Mouse (Mus musculus) left cerebral cortex, adult 2 months (tissue): ENCODE results near the gene Chchd5. TPM values are rescaled to one million over a fixed set of nuclear protein-coding genes. Genes with fewer than 3 reads are reported as not detected.

Experiments used
- DNase-seq, 2 experiments: peaks; one replicate each; pipeline ENCODE4 v3.0.0; 2021 to 2022; ENCODE audit warnings: low spot score in 2 of 2, mixed read lengths in 1 of 2; ENCODE audit errors: extremely low spot score in 1 of 2
- H3K27ac ChIP-seq: fragments of 200-600 bp; 2 replicates; pipeline ENCODE4 v1.8.1; 2022
- H3K4me3 ChIP-seq: fragments of 200-600 bp; 2 replicates; pipeline ENCODE4 v1.8.1; 2022
- CTCF ChIP-seq: fragments of 200-600 bp; IDR thresholded peaks from 2 replicates; pipeline ENCODE4 v1.8.1; 2022; ENCODE audit warnings: antibody characterized with exemption, mild to moderate bottlenecking, moderate library complexity
- intact Hi-C: fragments of 180-260 bp; cut with DNase I; formaldehyde crosslinking; loops from one replicate; pipeline ENCODE4 v1.15.1; 2025
- total RNA-seq, 2 experiments: library from RNA; stranded (reverse); gene quantifications; 2 replicates each; pipeline ENCODE4 v1.2.3; 2021

Gene Chchd5
- total RNA-seq, 2 experiments from 2014 or later, result 10.2 to 12.2 TPM

DNA sequence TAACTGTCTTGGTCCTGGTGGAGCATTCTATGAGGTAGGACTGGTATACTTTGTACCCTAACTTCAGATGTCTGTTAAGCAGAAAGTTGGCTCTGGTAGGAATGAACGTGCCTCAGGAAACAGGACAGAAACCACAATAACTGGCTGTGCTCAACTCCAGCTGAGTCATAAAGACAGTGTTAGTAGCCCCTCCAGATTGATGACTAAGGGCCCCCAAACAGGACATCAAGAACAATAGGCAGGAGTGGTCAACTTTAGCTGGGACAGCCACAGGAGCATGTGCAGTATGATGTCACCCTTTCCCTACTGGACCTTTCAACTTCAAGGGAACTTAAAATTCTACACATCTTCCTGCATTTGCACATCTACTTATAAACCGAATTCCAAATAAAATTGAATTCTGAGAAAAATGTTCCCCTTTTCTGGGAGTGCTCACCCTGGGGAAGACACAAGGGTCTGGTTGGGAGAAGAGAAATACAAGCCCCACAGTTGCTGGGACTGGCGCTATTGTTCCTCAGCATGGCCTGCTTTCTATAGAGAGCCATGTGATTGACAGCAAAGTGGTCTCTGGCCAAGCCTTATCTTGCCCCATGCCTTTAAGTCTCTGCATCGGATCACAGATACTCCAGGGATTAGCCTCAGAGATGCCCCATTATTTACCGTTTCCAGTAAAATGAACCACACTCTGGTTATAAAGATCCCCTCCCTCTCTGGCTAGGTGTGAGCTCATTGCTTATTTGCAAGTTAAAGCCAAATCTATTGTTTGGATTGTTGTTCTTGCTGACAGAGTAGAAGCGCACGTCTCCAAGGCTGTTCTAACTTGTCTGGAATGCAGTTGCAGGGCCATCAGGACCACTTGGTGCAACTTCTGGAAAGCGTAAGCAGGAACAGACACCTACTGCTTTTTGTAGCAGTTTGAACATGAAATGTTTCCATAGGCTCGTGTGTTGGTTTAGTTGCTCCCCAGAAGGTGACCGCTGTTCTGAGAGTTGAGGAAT lies 37.3 kb downstream of the Chchd5 start:
- TF ChIP-seq CTCF, result no peak
- no peak overlapping the region for H3K4me3 ChIP-seq
- DNase-seq, result no peak
- intact Hi-C loops, result no loop called here
- no peak overlapping the region for H3K27ac ChIP-seq

DNA sequence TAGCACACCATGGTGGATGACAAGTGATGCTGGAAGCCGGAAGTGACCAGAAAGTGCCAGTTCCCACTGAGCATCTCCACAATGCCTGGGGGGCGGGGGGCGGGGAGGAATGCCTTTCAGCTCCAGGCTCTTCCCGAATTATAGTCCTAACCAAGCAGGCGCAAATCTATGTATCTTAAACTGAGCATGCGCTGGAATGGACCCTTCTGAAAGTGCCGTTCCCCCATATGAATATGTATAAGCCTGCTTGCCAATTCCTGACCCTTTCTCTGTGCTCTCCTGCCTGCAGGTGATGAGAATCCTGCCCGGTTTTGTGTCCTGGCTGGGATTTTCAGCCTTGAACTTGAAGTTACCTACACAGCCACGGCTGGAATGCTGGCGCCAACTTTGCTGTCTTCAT lies 43.9 kb downstream of the Chchd5 start:
- DNase-seq, result no peak

DNA sequence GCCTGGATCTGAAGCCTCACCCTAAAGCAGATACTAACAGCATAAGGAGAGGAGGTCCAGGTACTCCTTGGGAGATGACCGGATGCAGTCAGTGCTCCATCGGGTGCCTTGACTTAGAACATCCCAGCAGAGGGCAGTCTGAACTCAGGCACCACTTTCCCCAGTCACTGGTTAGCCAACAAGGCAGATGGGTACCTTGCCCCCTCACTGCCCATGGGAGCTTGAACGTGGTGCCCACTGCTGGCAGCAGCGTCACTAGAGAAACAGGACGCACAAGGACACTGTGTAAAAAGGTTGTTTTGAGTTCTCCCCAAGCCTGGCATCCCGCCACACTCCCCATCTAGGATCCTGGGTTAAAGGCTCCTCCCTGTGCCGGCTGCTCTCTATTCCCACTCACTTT lies 45.0 kb downstream of the Chchd5 start:
- Histone ChIP-seq H3K4me3 (peak overlapping the region; percentile 13; the same call in 1 of the 2 replicates), H3K27ac (no peak overlapping the region)
- TF ChIP-seq CTCF, result peak; percentile 68
- intact Hi-C loops, result loop anchor here (1.0 to 2.0 kb wide), 2 partner anchors 85 to 260 kb away; no protein-coding TSS in a partner anchor
- DNase-seq, result peak; percentile 46 to 59

More for the DNA sequence above, 43.9 kb downstream of the Chchd5 start:
- intact Hi-C loops, result no loop called here
- TF ChIP-seq CTCF, result no peak
- H3K4me3 ChIP-seq, result no peak overlapping the region
- no peak overlapping the region for H3K27ac ChIP-seq

DNA sequence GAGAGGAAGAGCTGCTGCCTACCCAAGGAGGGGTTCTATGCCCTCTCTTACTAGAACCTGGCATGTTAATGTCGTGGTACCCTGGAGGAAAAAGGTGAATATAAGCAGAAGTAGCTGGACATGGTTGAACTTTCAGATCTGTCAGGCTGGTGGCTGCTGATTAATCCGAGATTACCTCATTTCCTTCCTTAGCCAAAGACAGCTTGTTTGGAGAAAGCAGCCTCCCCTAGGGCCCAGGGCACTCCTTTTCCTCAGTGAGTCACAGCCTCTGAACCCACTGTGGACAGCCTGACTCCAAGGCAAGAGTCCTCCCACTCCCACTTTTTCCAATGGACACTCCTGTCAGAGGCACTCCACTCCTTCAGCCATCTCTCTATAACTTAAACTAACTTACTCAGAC lies 46.1 kb downstream of the Chchd5 start:
- no peak for DNase-seq
- Histone ChIP-seq H3K27ac (no peak overlapping the region), H3K4me3 (no peak overlapping the region)
- no peak for TF ChIP-seq CTCF
- intact Hi-C loops, result loop anchor here (2.0 kb wide), 1 partner anchor 259 kb away; no protein-coding TSS in a partner anchor

DNA sequence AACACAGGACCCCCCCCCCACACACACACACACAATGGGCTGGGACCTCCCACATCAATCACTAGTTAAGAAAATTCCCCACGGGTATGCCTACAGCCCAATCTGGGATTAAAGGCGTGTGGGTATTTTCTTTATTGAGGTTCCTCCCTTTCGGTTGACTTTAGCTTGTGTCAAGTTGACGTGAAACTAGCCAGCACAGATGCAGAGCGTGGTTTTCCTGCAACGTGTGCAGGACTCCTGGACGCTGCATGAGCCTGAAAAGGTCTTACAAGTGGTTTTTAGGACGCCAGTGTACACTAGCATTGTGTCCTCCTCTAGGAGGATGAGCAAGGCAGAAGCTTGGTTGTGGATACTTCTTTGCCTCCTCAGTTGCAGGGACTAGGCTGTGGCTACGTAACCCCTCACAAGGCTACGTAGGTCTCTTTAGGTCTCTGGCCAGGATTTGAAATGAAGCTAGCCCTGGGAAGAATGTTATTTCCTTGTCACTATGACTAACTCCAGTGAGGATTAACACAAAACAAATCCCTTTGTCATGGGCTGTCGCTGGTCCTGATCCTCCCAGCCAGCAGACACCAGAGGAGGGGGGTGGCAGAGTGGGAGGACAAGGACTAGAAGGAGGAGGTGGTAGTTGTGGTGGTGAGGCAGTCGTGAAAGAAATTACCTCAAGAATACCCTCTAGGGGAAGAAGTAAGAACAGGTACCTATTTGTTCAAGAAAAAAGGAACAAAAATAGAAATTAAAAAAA lies 47.3 kb downstream of the Chchd5 start:
- no peak overlapping the region for H3K4me3 ChIP-seq
- TF ChIP-seq CTCF, result no peak
- H3K27ac ChIP-seq, result no peak overlapping the region
- intact Hi-C loops, result no loop called here
- DNase-seq, result no peak

DNA sequence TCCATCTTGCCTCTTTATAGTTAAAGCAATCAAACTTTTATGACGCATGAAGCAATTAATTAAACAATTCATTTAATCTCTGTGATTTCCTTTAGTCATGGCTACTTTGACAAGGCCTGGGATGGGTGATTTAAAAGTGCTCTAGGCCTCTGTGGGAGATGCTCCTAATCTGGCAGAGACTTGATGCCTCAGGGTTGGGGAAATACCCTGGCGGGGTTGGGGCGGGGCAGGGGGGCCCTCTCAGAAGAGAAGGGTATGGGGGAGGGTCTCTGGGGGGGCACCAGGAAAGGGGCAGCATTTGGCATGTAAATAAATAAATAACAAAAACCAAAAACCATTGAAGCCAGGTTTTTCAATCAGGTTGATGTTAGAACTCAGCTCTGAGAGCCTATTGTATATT lies 48.2 kb downstream of the Chchd5 start:
- no peak overlapping the region for H3K27ac ChIP-seq
- TF ChIP-seq CTCF, result no peak
- intact Hi-C loops, result no loop called here
- DNase-seq, result no peak
- no peak overlapping the region for H3K4me3 ChIP-seq

DNA sequence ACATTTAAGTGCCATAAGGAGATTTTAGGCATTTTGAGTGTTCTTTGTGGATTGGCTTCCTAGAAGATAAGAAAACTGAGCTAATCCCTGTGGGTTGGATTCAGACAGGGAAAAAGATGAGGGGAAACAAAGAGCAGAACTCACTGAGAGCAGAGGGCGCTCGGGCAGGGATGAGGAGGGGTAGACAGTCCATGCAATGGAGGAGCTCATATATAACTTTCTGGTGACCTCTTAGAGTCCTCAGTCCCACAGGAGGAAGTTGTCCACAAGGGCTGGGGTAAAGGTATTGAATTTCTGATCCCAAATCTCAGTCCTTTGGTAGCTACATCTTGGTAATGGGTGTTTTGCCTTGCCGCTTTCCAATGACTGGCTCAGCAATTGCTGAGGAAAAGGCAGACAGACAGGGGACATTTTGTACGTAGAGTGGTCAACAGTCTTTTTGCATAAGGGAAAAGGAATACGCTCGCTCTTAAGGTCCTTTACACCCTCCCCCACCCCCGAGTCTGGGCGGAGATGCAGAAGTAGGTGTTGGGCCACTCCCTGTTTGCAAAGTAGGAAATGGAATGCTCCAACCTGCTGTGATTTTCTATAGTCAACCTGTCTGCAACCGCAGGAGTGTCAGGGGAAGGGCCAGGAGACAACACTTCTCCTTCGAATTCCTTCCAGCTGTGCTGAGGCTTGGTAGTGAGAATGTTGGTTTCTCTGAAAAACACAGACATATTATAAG lies 48.8 kb downstream of the Chchd5 start:
- intact Hi-C loops, result no loop called here
- H3K27ac ChIP-seq, result no peak overlapping the region
- no peak for TF ChIP-seq CTCF
- H3K4me3 ChIP-seq, result no peak overlapping the region
- no peak for DNase-seq

DNA sequence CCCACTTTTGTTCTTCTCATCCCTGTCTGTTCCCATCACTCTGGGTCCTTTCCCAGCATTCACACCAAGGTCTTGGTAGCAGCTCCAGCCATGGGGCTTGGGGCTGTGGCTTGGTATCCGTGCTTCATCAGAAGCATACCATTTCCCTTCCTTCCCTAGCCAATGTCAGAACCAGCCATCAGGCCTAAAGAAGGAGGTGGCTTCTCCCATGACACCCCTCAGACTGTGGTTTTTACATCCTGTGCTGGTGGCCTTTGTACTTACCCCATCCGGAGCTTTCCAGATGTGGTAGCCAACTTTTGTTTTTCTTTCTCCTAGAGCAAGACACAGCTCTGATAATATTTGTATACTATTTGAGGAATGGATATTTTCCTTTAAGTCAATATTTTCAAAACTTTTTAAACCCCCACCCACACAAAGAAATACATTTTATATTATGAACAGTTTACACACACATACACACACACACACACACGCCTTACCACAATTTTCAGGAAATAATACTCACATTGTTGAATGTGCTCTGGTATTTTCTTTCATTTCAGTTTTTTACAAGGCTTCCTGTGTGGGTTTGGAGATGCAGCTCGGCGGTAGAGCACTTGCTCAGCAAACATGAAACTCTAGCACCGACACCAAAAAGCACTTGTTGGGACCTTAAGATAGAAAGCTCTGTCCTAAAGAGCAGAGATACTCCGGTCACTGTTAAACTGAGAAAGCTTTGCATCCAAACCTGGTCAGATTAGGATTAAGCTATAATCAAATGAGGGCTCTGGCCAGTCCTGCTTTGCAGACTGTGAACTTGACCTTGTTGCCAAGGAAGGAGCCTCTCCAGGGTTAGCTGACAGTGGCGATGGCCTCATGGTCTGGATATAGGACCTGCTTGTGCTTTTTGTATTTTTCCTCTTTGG lies 50.7 kb downstream of the Chchd5 start:
- H3K27ac ChIP-seq, result no peak overlapping the region

DNA sequence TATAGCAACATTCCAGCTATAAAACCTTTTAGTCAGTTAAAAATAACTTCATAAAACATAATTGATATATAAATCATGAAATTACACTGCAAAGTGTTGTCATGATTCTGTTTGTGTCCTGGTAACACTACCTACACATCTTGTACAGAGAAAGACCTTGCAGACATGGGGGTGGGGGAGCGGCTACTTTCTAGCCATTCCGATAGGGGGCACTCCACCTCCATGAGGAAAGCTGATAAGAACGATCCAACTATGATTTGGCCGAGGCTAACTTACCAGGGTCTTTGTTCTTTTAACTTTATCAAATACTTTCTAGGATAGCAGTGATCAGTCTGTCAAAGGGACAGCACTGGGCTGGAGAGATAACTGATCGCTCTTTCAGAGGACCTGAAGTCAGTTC lies 52.0 kb downstream of the Chchd5 start:
- intact Hi-C loops, result no loop called here
- DNase-seq, result no peak

More for the DNA sequence above, 50.7 kb downstream of the Chchd5 start:
- TF ChIP-seq CTCF, result no peak
- DNase-seq, result no peak
- no peak overlapping the region for H3K4me3 ChIP-seq
- intact Hi-C loops, result no loop called here

DNA sequence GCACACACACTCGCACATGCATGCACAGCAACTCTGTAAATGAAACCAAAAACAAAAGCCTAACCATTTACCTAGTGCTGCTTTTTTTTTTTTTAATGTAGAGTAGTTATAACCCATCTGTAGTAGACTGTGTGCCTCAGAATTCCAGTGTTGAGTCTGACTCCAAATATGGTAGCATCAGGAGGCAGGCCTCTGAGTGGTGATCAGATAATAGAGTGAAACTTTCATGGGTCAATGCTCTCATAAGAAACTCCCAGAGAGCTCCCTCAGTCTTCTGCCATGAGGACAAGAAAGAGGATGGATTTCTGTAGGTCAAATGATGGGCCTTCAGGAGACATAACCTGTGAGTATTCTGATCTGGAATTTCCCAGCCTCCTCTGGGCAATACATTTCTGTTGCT lies 52.9 kb downstream of the Chchd5 start:
- TF ChIP-seq CTCF, result no peak
- H3K27ac ChIP-seq, result no peak overlapping the region
- intact Hi-C loops, result loop anchor here (2.0 kb wide), 1 partner anchor 42 kb away; no protein-coding TSS in a partner anchor
- DNase-seq, result no peak
- H3K4me3 ChIP-seq, result no peak overlapping the region

More for the DNA sequence above, 52.0 kb downstream of the Chchd5 start:
- H3K27ac ChIP-seq, result no peak overlapping the region
- peak; percentile 8 for TF ChIP-seq CTCF
- H3K4me3 ChIP-seq, result no peak overlapping the region
